In genomic region chr6:47877461-47878132, GRCm38 (mm10) we compare ENCODE assay signal across 8 mouse cellular contexts. TPM values are rescaled to one million over a fixed set of nuclear protein-coding genes. Genes with fewer than 3 reads are reported as not detected.
DNase-seq lines count a peak whose midpoint lies in the region; ATAC-seq and TF ChIP-seq lines count a peak whose summit lies in the region.

No protein-coding gene starts in this region.

- peaks cover 13% of the 10 kb centered on the region for H3K4me1 ChIP-seq in E14TG2a.4 (replicated peaks; ENCODE audit: low read depth, low read length)
- peaks cover 20% of the 10 kb centered on the region for H3K4me1 ChIP-seq in forebrain, embryonic 13.5 days
- H3K4me1 ChIP-seq in neural tube, embryonic 15.5 days: peaks cover 27% of the 10 kb centered on the region

- intact Hi-C loops in heart, postnatal 14 days (cut with DNase I): loop anchor here (5.0 kb wide), 2 partner anchors 40 to 45 kb away; partner anchors contain the start of genes Zfp212 and Zfp398

- H3K27me3 ChIP-seq in E14TG2a.4 (ENCODE audit: insufficient read depth, low read length): peaks cover 27% of the 10 kb centered on the region
- no peaks in the 10 kb centered on the region for H3K27me3 ChIP-seq in forebrain, embryonic 13.5 days
- H3K27me3 ChIP-seq in neural tube, embryonic 15.5 days (replicated peaks): no peaks in the 10 kb centered on the region

- H3K9ac ChIP-seq in forebrain, embryonic 13.5 days: peak overlapping the region; percentile 98
- H3K9ac ChIP-seq in neural tube, embryonic 15.5 days (replicated peaks): peak overlapping the region; percentile 70

- TF ChIP-seq CTCF in E14TG2a.4 (conservative IDR thresholded peaks at IDR 0.05; ENCODE audit: low read length): no peak

- peaks cover 12% of the 10 kb centered on the region; the same call in 1 of the 2 replicates for H3K36me3 ChIP-seq in E14TG2a.4 (ENCODE audit: insufficient read depth, low read length)
- peaks cover 28% of the 10 kb centered on the region for H3K36me3 ChIP-seq in forebrain, embryonic 13.5 days (ENCODE audit: poor library complexity, severe bottlenecking)
- peaks cover 25% of the 10 kb centered on the region for H3K36me3 ChIP-seq in neural tube, embryonic 15.5 days

- H3K4me2 ChIP-seq in forebrain, embryonic 13.5 days: peak overlapping the region; percentile 90
- H3K4me2 ChIP-seq in neural tube, embryonic 15.5 days: peak overlapping the region; percentile 74

- WGBS in forebrain, embryonic 13.5 days: under 1% methylated on average over 62 of the region's 71 CpGs
- 3% methylated on average over 69 of the region's 71 CpGs for WGBS in neural tube, embryonic 15.5 days

- DNase-seq in c-Kit-positive CD71-positive TER-119-positive erythroid progenitor cells, embryonic 14.5 days (ENCODE audit: low spot score): peak; percentile 75
- peak; percentile 91 to 92 for DNase-seq in heart, postnatal 14 days
- peak; percentile 89 for DNase-seq in layer of hippocampus, adult 11-12 months (ENCODE audit: low spot score)
- DNase-seq in lung, adult 18-20 months: peak; percentile 92 to 95
- peak; percentile 88 for DNase-seq in testis, postnatal 14 days (ENCODE audit: low spot score)

- H3K4me3 ChIP-seq in E14TG2a.4 (replicated peaks; ENCODE audit: low read length): peak overlapping the region; percentile 87
- peak overlapping the region; percentile 95 for H3K4me3 ChIP-seq in forebrain, embryonic 13.5 days
- peak overlapping the region; percentile 91 for H3K4me3 ChIP-seq in neural tube, embryonic 15.5 days (replicated peaks)

- H3K27ac ChIP-seq in forebrain, embryonic 13.5 days: peak overlapping the region; percentile 97
- peak overlapping the region; percentile 96 for H3K27ac ChIP-seq in neural tube, embryonic 15.5 days (replicated peaks)

- no peaks in the 10 kb centered on the region for H3K9me3 ChIP-seq in E14TG2a.4 (ENCODE audit: low read length)
- no peaks in the 10 kb centered on the region for H3K9me3 ChIP-seq in forebrain, embryonic 13.5 days (replicated peaks)
- H3K9me3 ChIP-seq in neural tube, embryonic 15.5 days (replicated peaks): no peaks in the 10 kb centered on the region

- peak; percentile 96 for ATAC-seq in forebrain, embryonic 13.5 days
- peak; percentile 98 for ATAC-seq in neural tube, embryonic 15.5 days (ENCODE audit: low FRiP score)

RNA-seq across cellular contexts. Expression of gene Zfp282, which starts 0.6 kb away (rescaled TPM):
- 18.7 and 19.1 TPM in 2 replicates for polyA plus RNA-seq in forebrain, embryonic 13.5 days (2015; fragmentation: Nextera tagmentation; extraction: Ambion mirVana)
- total RNA-seq in heart, postnatal 14 days (2021): 1 to 10 TPM; 8.5 to 9.1 TPM
- polyA plus RNA-seq in neural tube, embryonic 15.5 days (2015; fragmentation: Nextera tagmentation; extraction: Ambion mirVana): 21.3 and 23.3 TPM in 2 replicates

RNA-seq across cellular contexts. Expression of gene Zfp398, which starts 42.1 kb away (rescaled TPM):
- polyA plus RNA-seq in forebrain, embryonic 13.5 days (2015; fragmentation: Nextera tagmentation; extraction: Ambion mirVana): 13.1 and 14.7 TPM in 2 replicates
- total RNA-seq in heart, postnatal 14 days (2021): 1 to 10 TPM; 6.7 to 7.0 TPM
- 17.3 and 17.4 TPM in 2 replicates for polyA plus RNA-seq in neural tube, embryonic 15.5 days (2015; fragmentation: Nextera tagmentation; extraction: Ambion mirVana)

RNA-seq across cellular contexts. Expression of gene Zfp212, which starts 42.7 kb away (rescaled TPM):
- polyA plus RNA-seq in forebrain, embryonic 13.5 days (2015; fragmentation: Nextera tagmentation; extraction: Ambion mirVana): 21.0 and 25.4 TPM in 2 replicates
- total RNA-seq in heart, postnatal 14 days (2021): 10 to 100 TPM; 11.7 to 13.0 TPM
- 15.5 and 16.1 TPM in 2 replicates for polyA plus RNA-seq in neural tube, embryonic 15.5 days (2015; fragmentation: Nextera tagmentation; extraction: Ambion mirVana)

RNA-seq across cellular contexts. Expression of gene Zfp786, which starts 46.9 kb away (rescaled TPM):
- polyA plus RNA-seq in forebrain, embryonic 13.5 days (2015; fragmentation: Nextera tagmentation; extraction: Ambion mirVana): 13.5 and 13.9 TPM in 2 replicates
- total RNA-seq in heart, postnatal 14 days (2021): under 1 TPM; 0.46 to 0.53 TPM
- 14.4 and 16.4 TPM in 2 replicates for polyA plus RNA-seq in neural tube, embryonic 15.5 days (2015; fragmentation: Nextera tagmentation; extraction: Ambion mirVana)

Comparison
In these comparisons a context has a peak if more than half of its experiments do, and no peak if none do; other contexts are left out.
1. Peak in every context shown above with its lines: DNase-seq, ATAC-seq, H3K4me3 ChIP-seq and H3K27ac ChIP-seq.